Mouse (Mus musculus) heart, embryonic 12.5 days (tissue): ENCODE data around the gene Zfp248. TPM values are rescaled to one million over a fixed set of nuclear protein-coding genes. Genes with fewer than 3 reads are reported as not detected.

ENCODE experiments used
- ATAC-seq: fragments of 200-750 bp; cut with Nextera tagmentation; 2 replicates; pipeline ENCODE4 v1.8.0; 2017; ENCODE audit warnings: moderate TSS enrichment, moderate library complexity; ENCODE audit not compliant: insufficient number of reproducible peaks, low FRiP score
- H3K27ac ChIP-seq: fragments of 300-500 bp; sonication (generic); 2 replicates; pipeline ENCODE4 v1.5.1; 2016; ENCODE audit warnings: mild to moderate bottlenecking, moderate library complexity; ENCODE audit not compliant: poor library complexity, severe bottlenecking
- H3K27me3 ChIP-seq: fragments of 300-500 bp; sonication (generic); replicated peaks from 2 replicates; pipeline ENCODE4 v1.6.1; 2016; ENCODE audit warnings: mild to moderate bottlenecking, moderate library complexity
- H3K36me3 ChIP-seq: fragments of 300-500 bp; sonication (generic); 2 replicates; pipeline ENCODE4 v1.6.1; 2016; ENCODE audit warnings: mild to moderate bottlenecking, moderate library complexity
- H3K4me1 ChIP-seq: fragments of 300-500 bp; sonication (generic); replicated peaks from 2 replicates; pipeline ENCODE4 v1.6.1; 2016; ENCODE audit warnings: mild to moderate bottlenecking
- H3K4me2 ChIP-seq: fragments of 300-500 bp; sonication (generic); 2 replicates; pipeline ENCODE4 v1.6.1; 2016; ENCODE audit warnings: mild to moderate bottlenecking, moderate library complexity
- H3K4me3 ChIP-seq: fragments of 300-500 bp; sonication (generic); 2 replicates; pipeline ENCODE4 v1.5.1; 2016; ENCODE audit warnings: mild to moderate bottlenecking
- H3K9ac ChIP-seq: fragments of 300-500 bp; sonication (generic); 2 replicates; pipeline ENCODE4 v1.6.1; 2016; ENCODE audit warnings: mild to moderate bottlenecking, moderate library complexity
- H3K9me3 ChIP-seq: fragments of 300-500 bp; sonication (generic); replicated peaks from 2 replicates; pipeline ENCODE4 v1.6.1; 2016; ENCODE audit warnings: mild to moderate bottlenecking, moderate library complexity
- WGBS: fragments of 180-500 bp; shearing (Covaris S2); methylation state at CpG from one replicate; pipeline ENCODE4 v1.1.7; 2016; 5-methylcytosine and 5-hydroxymethylcytosine counted together
- polyA plus RNA-seq: library from polyadenylated mRNA; unstranded; fragments of >200 nt; fragmentation: Nextera tagmentation; extraction: Ambion mirVana; gene quantifications from 2 replicates; pipeline ENCODE4 v1.2.1, GENCODE M21; 2016

Gene Zfp248
- polyA plus RNA-seq, 1 experiment from 2014 or later = 5.9 TPM

- no peaks in the 10 kb centered on the region for H3K9me3 ChIP-seq
- peak within 1 kb of the TSS; percentile 92 for H3K9ac ChIP-seq
- peak within 1 kb of the TSS; percentile 86 for H3K27ac ChIP-seq
- peak within 1 kb of the TSS; percentile 66 for H3K4me2 ChIP-seq
- peak within 1 kb of the TSS; percentile 90 for H3K4me3 ChIP-seq
- H3K36me3 ChIP-seq = peaks cover 26% of the 10 kb centered on the region
- no peaks in the 10 kb centered on the region for H3K27me3 ChIP-seq
- WGBS = under 1% methylated on average over 67 of the region's 67 CpGs
- peaks cover 8% of the 10 kb centered on the region for H3K4me1 ChIP-seq
- peak; percentile 96 for ATAC-seq
These were observed 36.0 kb downstream of the Zfp248 start, which contains the start of gene Bms1 for GRCm38 (mm10) chr6:118419050-118419920. TSS of gene Bms1 (minus strand) at chr6:118419474.

- Histone ChIP-seq H3K36me3 (peaks cover 83% of the 10 kb centered on the region), H3K4me2 (no peak overlapping the region), H3K4me1 (no peaks in the 10 kb centered on the region), H3K9me3 (no peaks in the 10 kb centered on the region), H3K27ac (no peak overlapping the region), H3K9ac (no peak overlapping the region), H3K4me3 (no peak overlapping the region), H3K27me3 (no peaks in the 10 kb centered on the region)
- WGBS = 88% methylated on average over 1 of the region's 1 CpGs
- ATAC-seq = no peak
These were observed 44.9 kb downstream of the Zfp248 start for GRCm38 (mm10) chr6:118410428-118410827.

- H3K4me3 ChIP-seq = no peak overlapping the region
- no peak overlapping the region for H3K4me2 ChIP-seq
- no peaks in the 10 kb centered on the region for H3K4me1 ChIP-seq
- H3K9ac ChIP-seq = no peak overlapping the region
- no peaks in the 10 kb centered on the region for H3K9me3 ChIP-seq
- no peak overlapping the region for H3K27ac ChIP-seq
- peaks cover 87% of the 10 kb centered on the region for H3K36me3 ChIP-seq
- H3K27me3 ChIP-seq = no peaks in the 10 kb centered on the region
- 90% methylated on average over 5 of the region's 5 CpGs for WGBS
- no peak for ATAC-seq
These were observed 46.8 kb downstream of the Zfp248 start for GRCm38 (mm10) chr6:118408510-118408909.

GRCm38 (mm10) chr6:118406421-118406820 is 48.9 kb downstream of the Zfp248 start:
- Histone ChIP-seq H3K27me3 (no peaks in the 10 kb centered on the region), H3K9me3 (no peaks in the 10 kb centered on the region), H3K27ac (no peak overlapping the region), H3K4me3 (no peak overlapping the region), H3K4me1 (no peaks in the 10 kb centered on the region), H3K36me3 (peaks cover 78% of the 10 kb centered on the region), H3K4me2 (no peak overlapping the region), H3K9ac (no peak overlapping the region)
- ATAC-seq = no peak
- WGBS = 87% methylated on average over 4 of the region's 4 CpGs

- no peak overlapping the region for H3K4me2 ChIP-seq
- no peak overlapping the region for H3K4me3 ChIP-seq
- H3K9ac ChIP-seq = no peak overlapping the region
- no peak overlapping the region for H3K27ac ChIP-seq
- no peak for ATAC-seq
- no peaks in the 10 kb centered on the region for H3K4me1 ChIP-seq
- no peaks in the 10 kb centered on the region for H3K9me3 ChIP-seq
- H3K27me3 ChIP-seq = no peaks in the 10 kb centered on the region
- H3K36me3 ChIP-seq = peaks cover 76% of the 10 kb centered on the region
These were observed 64.6 kb downstream of the Zfp248 start for GRCm38 (mm10) chr6:118390746-118391145.

DNA sequence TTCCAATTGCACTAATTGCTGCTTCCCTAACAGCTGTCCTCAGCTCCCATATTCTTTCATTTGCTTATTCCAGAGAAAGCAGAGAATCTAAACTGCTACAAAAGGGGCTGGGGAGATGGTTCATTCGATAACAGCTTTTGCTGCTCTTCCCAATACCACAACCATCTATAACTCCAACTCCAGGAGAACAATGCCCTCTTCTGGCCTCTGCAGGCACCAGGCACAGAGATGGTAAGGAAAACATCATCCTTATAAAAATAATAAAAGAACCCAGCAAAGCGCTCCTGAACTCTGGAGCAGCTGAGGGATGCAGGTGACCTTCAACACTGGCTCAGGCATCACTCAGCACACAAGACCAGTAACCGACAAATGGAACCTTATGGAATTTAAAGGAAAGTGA is 69.4 kb downstream of the Zfp248 start:
- no peak for ATAC-seq
- Histone ChIP-seq H3K9ac (no peak overlapping the region), H3K4me2 (no peak overlapping the region), H3K4me1 (no peaks in the 10 kb centered on the region), H3K9me3 (no peaks in the 10 kb centered on the region), H3K27me3 (no peaks in the 10 kb centered on the region), H3K27ac (no peak overlapping the region), H3K36me3 (peaks cover 72% of the 10 kb centered on the region), H3K4me3 (no peak overlapping the region)
- WGBS = 90% methylated on average over 3 of the region's 3 CpGs

GRCm38 (mm10) chr6:118381234-118381633 is 74.1 kb downstream of the Zfp248 start:
- Histone ChIP-seq H3K4me2 (no peak overlapping the region), H3K9me3 (no peaks in the 10 kb centered on the region), H3K4me3 (no peak overlapping the region), H3K27ac (no peak overlapping the region), H3K27me3 (peaks cover 22% of the 10 kb centered on the region), H3K36me3 (peaks cover 40% of the 10 kb centered on the region), H3K9ac (no peak overlapping the region), H3K4me1 (peaks cover 7% of the 10 kb centered on the region; the same call in 1 of the 2 replicates)
- WGBS = 79% methylated on average over 4 of the region's 4 CpGs
- no peak for ATAC-seq

- 44% methylated on average over 3 of the region's 3 CpGs for WGBS
- Histone ChIP-seq H3K4me2 (no peak overlapping the region), H3K9ac (no peak overlapping the region), H3K9me3 (no peaks in the 10 kb centered on the region), H3K27ac (no peak overlapping the region), H3K27me3 (peaks cover 28% of the 10 kb centered on the region), H3K36me3 (peaks cover 35% of the 10 kb centered on the region), H3K4me1 (peaks cover 11% of the 10 kb centered on the region; the same call in 1 of the 2 replicates), H3K4me3 (no peak overlapping the region)
- ATAC-seq = no peak
These were observed 74.7 kb downstream of the Zfp248 start for GRCm38 (mm10) chr6:118380630-118381029.

DNA sequence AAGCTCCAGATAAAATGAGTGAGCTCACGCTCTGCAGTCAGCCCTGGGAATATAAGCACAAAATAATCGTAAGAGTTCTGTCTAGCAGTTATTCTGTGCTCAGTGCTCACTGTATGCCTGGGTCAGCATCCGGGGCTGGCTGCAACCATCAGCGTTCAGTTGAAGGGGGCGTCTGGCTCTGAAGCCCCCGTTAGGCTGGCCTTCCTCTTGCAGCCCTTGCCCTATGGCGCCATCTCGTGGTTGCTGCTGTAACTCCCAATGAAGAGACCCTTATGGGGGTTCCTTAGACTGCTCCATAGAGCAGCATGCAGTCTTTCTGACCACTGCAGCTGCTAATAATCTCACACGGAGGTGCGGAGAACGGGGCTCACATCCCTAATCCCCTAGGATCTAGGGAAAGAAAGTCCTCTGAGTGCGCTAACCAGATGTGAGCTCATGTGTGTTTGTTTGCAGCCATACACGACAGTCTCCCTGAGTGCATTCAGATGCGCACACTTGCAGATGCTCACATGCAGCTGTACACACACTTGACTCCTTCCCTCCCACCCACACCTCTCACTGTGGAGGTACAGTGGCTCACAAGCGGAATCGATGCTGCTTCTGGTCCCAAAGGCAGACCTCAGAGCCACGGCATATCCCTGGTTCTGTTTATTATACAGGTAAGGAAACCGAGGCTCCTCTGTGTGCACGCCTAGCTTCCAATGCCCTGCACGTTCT is 75.7 kb downstream of the Zfp248 start:
- Histone ChIP-seq H3K4me3 (no peak overlapping the region), H3K27me3 (peaks cover 39% of the 10 kb centered on the region), H3K4me2 (0 out of 2 replicates have a peak overlapping the region, but pooled peaks have one; percentile 27), H3K27ac (no peak overlapping the region), H3K36me3 (peaks cover 27% of the 10 kb centered on the region), H3K9ac (no peak overlapping the region), H3K9me3 (no peaks in the 10 kb centered on the region), H3K4me1 (peaks cover 11% of the 10 kb centered on the region; the same call in 1 of the 2 replicates)
- no peak for ATAC-seq
- 29% methylated on average over 20 of the region's 20 CpGs for WGBS

- no peaks in the 10 kb centered on the region for H3K9me3 ChIP-seq
- WGBS = 39% methylated on average over 10 of the region's 10 CpGs
- no peak for ATAC-seq
- no peak overlapping the region for H3K4me2 ChIP-seq
- H3K4me1 ChIP-seq = peaks cover 11% of the 10 kb centered on the region; the same call in 1 of the 2 replicates
- no peak overlapping the region for H3K9ac ChIP-seq
- H3K27me3 ChIP-seq = peaks cover 58% of the 10 kb centered on the region
- H3K4me3 ChIP-seq = no peak overlapping the region
- H3K27ac ChIP-seq = no peak overlapping the region
- H3K36me3 ChIP-seq = peaks cover 9% of the 10 kb centered on the region
These were observed 77.7 kb downstream of the Zfp248 start for GRCm38 (mm10) chr6:118377611-118378010.
